Mouse (Mus musculus) spleen, adult 2 months (tissue): ENCODE results near the gene Stx8. TPM values are rescaled to one million over a fixed set of nuclear protein-coding genes. Genes with fewer than 3 reads are reported as not detected.

Source experiments
- DNase-seq, 2 experiments: peaks; one replicate each; pipeline versions ENCODE4 v3.0.0 to v3.0.0-alpha.2; 2012 to 2021; ENCODE audit warnings: low spot score in 2 of 2, low read depth in 1 of 2
- H3K27ac ChIP-seq: fragments of 200-500 bp; 2 replicates; pipeline ENCODE4 v1.5.1; 2012; ENCODE audit warnings: low read length, inconsistent platforms; ENCODE audit not compliant: insufficient read depth
- H3K27me3 ChIP-seq: fragments of 200-500 bp; 2 replicates; pipeline ENCODE4 v1.6.1; 2012; ENCODE audit warnings: mild to moderate bottlenecking, moderate library complexity, low read length, inconsistent platforms; ENCODE audit not compliant: control insufficient read depth, insufficient read depth
- H3K36me3 ChIP-seq: fragments of 200-500 bp; 2 replicates; pipeline ENCODE4 v1.6.1; 2012; ENCODE audit warnings: mild to moderate bottlenecking, low read length, inconsistent platforms; ENCODE audit not compliant: control insufficient read depth, insufficient read depth
- H3K4me1 ChIP-seq: fragments of 200-500 bp; 2 replicates; pipeline ENCODE4 v1.6.1; 2011; ENCODE audit warnings: inconsistent platforms; ENCODE audit not compliant: control insufficient read depth, insufficient read depth, insufficient read length
- H3K4me3 ChIP-seq: fragments of 200-500 bp; 2 replicates; pipeline ENCODE4 v1.5.1; 2011; ENCODE audit warnings: mild to moderate bottlenecking, inconsistent platforms; ENCODE audit not compliant: insufficient read depth, insufficient read length; ENCODE audit errors: extremely low read depth
- CTCF ChIP-seq: fragments of 200-500 bp; IDR thresholded peaks from 2 replicates; pipeline ENCODE4 v1.5.1; 2011; ENCODE audit warnings: mild to moderate bottlenecking, inconsistent platforms; ENCODE audit not compliant: insufficient read depth, insufficient read length, insufficient replicate concordance; ENCODE audit errors: extremely low read depth
- POLR2A ChIP-seq: fragments of 200-500 bp; IDR thresholded peaks from 2 replicates; pipeline ENCODE4 v1.6.1; 2011; ENCODE audit warnings: low read depth, low read length, inconsistent platforms
- WGBS: fragments of 180-500 bp; shearing (Covaris S2); methylation state at CpG from one replicate; pipeline ENCODE4 v1.1.7; 2018; 5-methylcytosine and 5-hydroxymethylcytosine counted together
- polyA plus RNA-seq: library from polyadenylated mRNA; depleted of rRNA; stranded (reverse); fragments of >200 nt; gene quantifications from 2 replicates; pipeline ENCODE4 v1.2.3, GENCODE M21; 2012

Gene Stx8
- polyA plus RNA-seq, 1 experiment = 3.2 TPM

DNA sequence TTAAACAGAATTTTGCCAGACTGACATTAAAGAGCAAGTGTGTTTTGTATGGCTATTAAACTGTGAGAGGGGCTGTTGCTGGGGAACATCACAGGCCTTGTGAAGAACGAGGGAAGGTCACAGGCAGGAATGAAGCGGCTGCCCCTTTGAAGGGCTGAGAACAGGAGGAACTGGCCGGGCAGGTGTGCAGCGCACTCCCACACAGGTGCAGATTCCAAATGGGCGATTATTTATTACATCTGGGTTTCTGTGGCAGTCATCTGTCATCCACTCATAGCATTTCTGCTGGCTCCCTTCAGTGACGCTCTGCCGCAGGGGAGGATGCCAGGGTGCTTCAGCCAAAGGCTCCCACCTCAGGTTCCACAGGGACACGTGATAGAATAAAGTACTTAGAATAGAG lies 170.7 kb downstream of the Stx8 start:
- H3K36me3 ChIP-seq = no peaks in the 10 kb centered on the region

DNA sequence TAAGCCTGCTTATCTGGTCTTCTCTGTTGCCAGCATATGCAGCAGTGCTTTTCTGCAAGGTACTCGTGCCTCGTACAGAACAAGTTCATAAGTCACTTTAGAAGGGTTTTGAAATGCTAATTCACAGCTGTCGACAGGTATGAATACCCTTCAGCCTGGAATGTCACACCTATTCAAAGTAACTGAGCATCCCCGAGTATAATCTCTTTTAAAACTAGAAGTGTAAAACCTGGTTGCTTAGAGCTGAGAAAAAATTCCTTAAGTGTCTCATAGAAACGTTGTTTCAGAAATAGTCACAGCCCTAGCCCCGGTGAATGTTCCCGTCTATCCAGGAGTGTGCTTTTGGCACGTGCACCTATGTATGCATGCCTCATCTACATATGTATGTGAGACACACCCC lies 176.3 kb downstream of the Stx8 start:
- Histone ChIP-seq H3K27ac (no peak overlapping the region), H3K4me1 (no peaks in the 10 kb centered on the region), H3K4me3 (no peak overlapping the region), H3K27me3 (no peaks in the 10 kb centered on the region), H3K36me3 (no peaks in the 10 kb centered on the region)
- no peak for DNase-seq
- WGBS = 92% methylated on average over 8 of the region's 8 CpGs
- no peak for TF ChIP-seq POLR2A
- no peak for TF ChIP-seq CTCF

More for the DNA sequence above, 170.7 kb downstream of the Stx8 start:
- TF ChIP-seq CTCF = no peak
- TF ChIP-seq POLR2A = no peak
- no peak overlapping the region for H3K27ac ChIP-seq
- no peak for DNase-seq
- no peaks in the 10 kb centered on the region for H3K27me3 ChIP-seq
- no peak overlapping the region for H3K4me3 ChIP-seq
- WGBS = 91% methylated on average over 8 of the region's 8 CpGs
- H3K4me1 ChIP-seq = no peaks in the 10 kb centered on the region

DNA sequence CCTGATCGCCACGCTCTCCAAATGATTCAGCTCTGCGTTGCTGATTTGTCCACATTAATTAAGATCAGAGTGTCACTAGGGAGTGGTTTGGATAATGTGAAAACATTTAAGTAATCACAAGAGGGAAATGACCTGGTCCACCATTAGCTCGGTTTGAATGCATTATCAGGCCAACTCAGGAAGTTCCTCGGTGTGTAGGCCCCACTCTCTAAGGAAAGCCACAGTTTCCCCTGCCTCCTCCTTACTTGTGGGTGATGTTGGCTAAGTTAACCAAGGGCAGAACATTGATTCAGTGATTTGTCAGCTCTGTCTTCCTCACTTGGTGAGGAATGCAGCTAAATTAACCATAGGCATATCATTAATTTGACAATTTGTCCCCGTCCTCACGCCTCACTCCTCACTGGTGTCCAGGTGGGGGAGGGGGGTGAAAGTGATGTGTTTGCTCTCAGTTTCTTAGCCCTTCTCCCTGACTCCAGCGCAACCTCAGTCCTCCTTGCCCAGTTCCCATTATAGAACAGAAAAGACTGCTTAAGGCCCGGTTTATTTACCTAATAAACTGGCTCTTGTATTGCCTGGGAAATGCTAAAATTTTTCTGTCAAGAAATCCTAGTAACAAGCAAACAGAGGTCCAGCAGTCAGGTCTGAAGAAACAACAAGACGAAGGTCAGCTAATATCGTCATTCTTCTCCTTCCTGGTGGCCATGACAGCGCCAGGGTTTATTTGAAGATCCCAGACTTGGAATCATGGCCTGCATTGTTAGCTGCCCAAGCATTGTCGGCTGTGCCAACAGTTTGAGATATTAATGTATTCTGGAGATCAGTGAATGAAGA lies 178.5 kb downstream of the Stx8 start:
- Histone ChIP-seq H3K36me3 (no peaks in the 10 kb centered on the region), H3K4me1 (no peaks in the 10 kb centered on the region), H3K4me3 (no peak overlapping the region), H3K27me3 (no peaks in the 10 kb centered on the region), H3K27ac (no peak overlapping the region)
- no peak for DNase-seq
- TF ChIP-seq POLR2A (no peak), CTCF (no peak)
- 64% methylated on average over 13 of the region's 13 CpGs for WGBS

DNA sequence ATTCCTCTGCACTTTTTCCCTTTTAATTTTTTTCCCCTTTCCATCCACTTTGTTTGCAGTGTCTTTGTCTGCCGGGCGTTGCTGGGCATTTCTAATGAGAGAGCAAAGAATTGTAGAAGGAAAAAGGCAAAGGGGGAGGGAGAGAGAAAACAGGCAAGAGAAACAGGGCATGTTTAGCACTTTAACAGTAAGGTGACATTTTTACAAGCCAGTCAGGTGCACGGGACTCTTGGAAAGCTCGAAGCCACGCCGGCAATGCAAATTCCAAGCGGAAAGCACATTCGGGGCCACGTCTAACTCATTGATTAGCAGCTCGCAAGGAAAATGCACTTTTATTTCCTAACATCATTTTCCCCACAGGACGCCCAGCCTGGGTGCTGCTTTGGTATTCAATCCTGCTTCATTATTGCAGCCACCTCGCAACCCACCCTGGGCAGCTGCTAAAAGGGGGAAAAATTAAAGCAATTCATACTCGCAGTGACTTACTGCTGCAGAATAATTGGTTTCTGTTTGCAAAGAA lies 179.1 kb downstream of the Stx8 start:
- Histone ChIP-seq H3K4me3 (no peak overlapping the region), H3K36me3 (no peaks in the 10 kb centered on the region), H3K27ac (no peak overlapping the region), H3K4me1 (no peaks in the 10 kb centered on the region), H3K27me3 (no peaks in the 10 kb centered on the region)
- DNase-seq = no peak
- WGBS = 88% methylated on average over 13 of the region's 13 CpGs
- TF ChIP-seq POLR2A = no peak
- TF ChIP-seq CTCF = no peak

DNA sequence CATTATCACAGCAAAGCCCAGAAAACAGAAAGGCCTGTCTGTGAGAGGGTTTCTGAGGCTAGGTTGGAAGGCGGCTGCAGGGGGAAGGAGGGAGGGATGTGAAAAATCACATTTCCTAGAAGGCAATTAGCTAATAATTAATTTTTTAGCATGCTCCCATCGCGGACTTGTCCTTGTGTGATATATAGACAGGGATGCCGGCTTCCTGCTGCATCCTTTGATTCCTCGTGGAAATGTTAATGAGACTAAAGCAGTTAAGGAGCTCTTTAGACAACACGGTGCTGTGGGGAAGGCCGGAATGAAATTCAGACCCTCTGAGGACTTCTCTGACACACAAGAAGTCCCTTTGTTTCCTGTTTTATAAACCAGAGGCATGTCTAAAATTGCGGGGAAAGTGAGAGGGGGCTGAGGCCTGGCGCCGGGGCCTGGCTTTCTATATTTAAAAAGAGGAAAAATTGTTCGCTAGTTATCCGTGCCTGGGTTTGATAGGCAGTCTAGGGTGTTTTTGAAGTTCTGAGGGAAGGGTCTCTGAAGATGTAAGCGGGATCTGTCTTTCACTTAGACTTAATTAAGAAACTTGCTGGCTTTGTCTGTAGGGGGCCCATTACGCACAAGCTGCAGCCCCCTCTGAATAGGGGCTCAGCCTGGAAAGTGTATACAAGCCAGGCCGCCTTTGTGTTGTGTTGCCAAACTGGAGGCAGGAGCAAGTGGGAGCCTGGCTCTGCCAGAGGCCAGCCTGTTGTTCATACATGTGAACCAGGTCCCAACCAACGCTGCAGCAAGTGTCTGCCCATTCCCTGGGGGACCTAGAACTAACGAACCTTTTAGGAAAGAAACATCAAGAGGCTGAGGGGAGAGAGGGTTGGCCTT lies 179.8 kb downstream of the Stx8 start:
- H3K36me3 ChIP-seq = no peaks in the 10 kb centered on the region
- H3K27ac ChIP-seq = no peak overlapping the region
- WGBS = 59% methylated on average over 17 of the region's 17 CpGs
- no peaks in the 10 kb centered on the region for H3K4me1 ChIP-seq
- TF ChIP-seq CTCF = no peak
- TF ChIP-seq POLR2A = no peak
- DNase-seq = no peak
- H3K27me3 ChIP-seq = no peaks in the 10 kb centered on the region
- H3K4me3 ChIP-seq = no peak overlapping the region

DNA sequence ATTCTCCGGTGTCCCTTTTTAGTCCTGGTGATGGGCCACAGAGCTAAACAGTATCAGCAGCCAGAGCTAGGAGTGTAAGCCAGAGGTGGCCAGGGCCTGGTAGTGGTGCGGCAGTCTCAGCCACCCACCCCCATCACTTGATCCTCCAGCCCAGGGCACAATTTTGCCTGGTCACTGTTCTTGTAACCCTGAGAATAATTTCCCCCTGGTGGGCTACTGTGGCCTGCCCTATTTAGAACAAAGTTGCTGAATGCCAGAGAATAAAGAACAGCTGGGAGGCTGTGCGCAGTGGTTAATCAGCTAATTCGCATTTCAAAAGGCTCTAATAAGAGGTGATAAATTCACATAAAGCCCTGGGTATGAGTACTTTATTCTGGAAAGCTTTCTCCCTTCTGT lies 180.5 kb downstream of the Stx8 start:
- Histone ChIP-seq H3K4me3 (no peak overlapping the region), H3K27ac (no peak overlapping the region), H3K27me3 (no peaks in the 10 kb centered on the region), H3K36me3 (no peaks in the 10 kb centered on the region), H3K4me1 (no peaks in the 10 kb centered on the region)
- TF ChIP-seq CTCF (no peak), POLR2A (no peak)
- no peak for DNase-seq
- 87% methylated on average over 4 of the region's 4 CpGs for WGBS

DNA sequence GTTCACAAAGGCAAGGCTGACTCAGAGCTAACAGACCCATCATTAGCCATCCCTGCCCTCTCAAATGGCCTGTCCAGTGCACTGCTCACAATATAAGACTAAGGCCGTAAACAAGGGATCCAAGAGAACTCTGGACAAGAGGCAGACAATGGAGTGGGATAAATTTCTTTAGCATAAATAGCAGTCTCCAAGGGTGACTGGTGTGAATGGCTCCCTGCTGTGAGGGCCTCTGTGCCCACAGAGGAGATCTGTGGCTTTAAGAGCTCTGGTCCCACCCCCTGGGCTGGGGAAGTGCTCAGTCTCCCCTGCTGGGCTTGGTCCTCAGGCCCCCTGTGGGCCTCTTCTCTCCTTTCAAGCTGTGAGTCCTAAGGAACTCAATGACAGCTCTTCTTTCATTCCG lies 184.9 kb downstream of the Stx8 start:
- H3K4me1 ChIP-seq = no peaks in the 10 kb centered on the region
- DNase-seq = no peak
- WGBS = 98% methylated on average over 2 of the region's 2 CpGs
- no peaks in the 10 kb centered on the region for H3K27me3 ChIP-seq
- H3K4me3 ChIP-seq = no peak overlapping the region
- TF ChIP-seq CTCF (no peak), POLR2A (no peak)
- H3K27ac ChIP-seq = no peak overlapping the region
- no peaks in the 10 kb centered on the region for H3K36me3 ChIP-seq
